Mouse (Mus musculus): Measurements from ENCODE around the gene Rsl1d1. TPM values are rescaled to one million over a fixed set of nuclear protein-coding genes. Genes with fewer than 3 reads are reported as not detected.

Rsl1d1 gene
- total and polyA plus RNA-seq, 2 experiments from 2014 or later: 96.1 to 157 TPM

GRCm38 (mm10) chr16:11201740-11202394 lies 1.3 kb downstream of the Rsl1d1 start:
- Histone ChIP-seq H3K27me3 (ENCODE audit: insufficient read depth, low read length) (no peaks in the 10 kb centered on the region), H3K9me3 (ENCODE audit: low read length) (no peaks in the 10 kb centered on the region), H3K36me3 (ENCODE audit: insufficient read depth) (peaks cover 45% of the 10 kb centered on the region), H3K27ac (ENCODE audit: low read depth, low read length) (no peak overlapping the region), H3K9ac (peak overlapping the region; percentile 81), H3K4me3 (ENCODE audit: low read depth, low read length) (peak overlapping the region; percentile 90), H3K4me2 (ENCODE audit: low read depth) (peak overlapping the region; percentile 83), H3K4me1 (ENCODE audit: insufficient read depth) (peaks cover 17% of the 10 kb centered on the region)
- TF ChIP-seq CTCF (IDR thresholded peaks at IDR 0.05; ENCODE audit: low read depth): peak; percentile 43
- ATAC-seq (no peak), DNase-seq (no peak)
- 70% methylated on average over 6 of the region's 6 CpGs for WGBS

DNA sequence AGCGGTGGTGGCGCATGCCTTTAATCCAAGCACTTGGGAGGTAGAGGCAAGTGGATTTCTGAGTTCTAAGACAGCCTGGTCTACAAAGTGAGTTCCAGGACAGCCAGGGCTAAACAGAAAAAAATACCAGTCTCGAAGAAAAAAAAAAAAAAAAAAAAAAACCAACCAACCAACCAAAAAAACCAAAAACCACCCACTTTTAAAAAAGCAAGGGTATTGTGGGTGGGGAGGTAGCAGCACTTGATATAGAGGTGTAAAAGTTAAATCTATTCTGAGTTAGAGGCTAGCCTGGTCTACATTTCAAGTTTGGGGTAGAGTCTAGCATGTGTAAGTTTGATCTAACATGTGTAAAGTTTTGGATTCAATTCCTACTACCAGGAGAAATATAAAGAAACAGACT lies 2.9 kb downstream of the Rsl1d1 start:
- TF ChIP-seq CTCF (IDR thresholded peaks at IDR 0.05; ENCODE audit: low read depth): no peak
- Histone ChIP-seq H3K4me3 (ENCODE audit: low read depth, low read length) (no peak overlapping the region), H3K27ac (ENCODE audit: low read depth, low read length) (no peak overlapping the region), H3K9ac (no peak overlapping the region), H3K4me1 (ENCODE audit: insufficient read depth) (peaks cover 17% of the 10 kb centered on the region), H3K36me3 (ENCODE audit: insufficient read depth) (peaks cover 60% of the 10 kb centered on the region), H3K4me2 (ENCODE audit: low read depth) (no peak overlapping the region), H3K9me3 (ENCODE audit: low read length) (no peaks in the 10 kb centered on the region), H3K27me3 (ENCODE audit: insufficient read depth, low read length) (no peaks in the 10 kb centered on the region)
- WGBS: 95% methylated on average over 3 of the region's 3 CpGs
- DNase-seq (no peak), ATAC-seq (no peak)

DNA sequence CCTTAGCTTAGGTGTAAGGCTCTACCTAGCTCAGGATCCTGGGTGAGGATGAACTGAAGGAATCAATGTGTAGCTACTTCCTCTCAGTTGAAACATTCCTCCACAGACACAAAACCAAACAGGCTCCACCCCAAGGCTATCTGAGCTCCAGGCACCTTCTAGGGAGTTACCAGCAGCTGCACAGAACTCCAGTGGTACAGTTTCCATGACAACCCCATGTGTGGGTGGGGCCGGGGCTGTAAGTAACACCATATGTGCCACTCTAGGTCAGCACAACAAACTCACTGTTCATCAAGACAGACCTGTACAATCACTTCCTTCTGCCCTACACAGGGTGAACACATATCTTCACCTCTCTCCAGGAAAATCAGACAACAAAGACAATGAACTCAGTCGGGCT lies 4.7 kb downstream of the Rsl1d1 start:
- H3K4me1 ChIP-seq (ENCODE audit: insufficient read depth): peaks cover 8% of the 10 kb centered on the region; the same call in 1 of the 2 replicates
- DNase-seq (no peak), ATAC-seq (no peak)
- H3K27me3 ChIP-seq (ENCODE audit: insufficient read depth, low read length): no peaks in the 10 kb centered on the region
- no peak overlapping the region for H3K4me3 ChIP-seq (ENCODE audit: low read depth, low read length)
- no peaks in the 10 kb centered on the region for H3K9me3 ChIP-seq (ENCODE audit: low read length)
- WGBS: 73% methylated on average over 2 of the region's 2 CpGs
- H3K36me3 ChIP-seq (ENCODE audit: insufficient read depth): peaks cover 78% of the 10 kb centered on the region
- H3K9ac ChIP-seq: no peak overlapping the region
- no peak overlapping the region for H3K4me2 ChIP-seq (ENCODE audit: low read depth)
- TF ChIP-seq CTCF (IDR thresholded peaks at IDR 0.05; ENCODE audit: low read depth): no peak
- H3K27ac ChIP-seq (ENCODE audit: low read depth, low read length): no peak overlapping the region

GRCm38 (mm10) chr16:11197052-11197451 lies 6.1 kb downstream of the Rsl1d1 start:
- no peaks in the 10 kb centered on the region for H3K9me3 ChIP-seq (ENCODE audit: low read length)
- ATAC-seq (no peak), DNase-seq (no peak)
- no peak overlapping the region for H3K4me2 ChIP-seq (ENCODE audit: low read depth)
- H3K36me3 ChIP-seq (ENCODE audit: insufficient read depth): peaks cover 91% of the 10 kb centered on the region
- no peak for TF ChIP-seq CTCF (IDR thresholded peaks at IDR 0.05; ENCODE audit: low read depth)
- peaks cover 5% of the 10 kb centered on the region; the same call in 1 of the 2 replicates for H3K4me1 ChIP-seq (ENCODE audit: insufficient read depth)
- H3K9ac ChIP-seq: no peak overlapping the region
- no peaks in the 10 kb centered on the region for H3K27me3 ChIP-seq (ENCODE audit: insufficient read depth, low read length)
- no peak overlapping the region for H3K27ac ChIP-seq (ENCODE audit: low read depth, low read length)
- H3K4me3 ChIP-seq (ENCODE audit: low read depth, low read length): no peak overlapping the region
- 91% methylated on average over 4 of the region's 4 CpGs for WGBS

DNA sequence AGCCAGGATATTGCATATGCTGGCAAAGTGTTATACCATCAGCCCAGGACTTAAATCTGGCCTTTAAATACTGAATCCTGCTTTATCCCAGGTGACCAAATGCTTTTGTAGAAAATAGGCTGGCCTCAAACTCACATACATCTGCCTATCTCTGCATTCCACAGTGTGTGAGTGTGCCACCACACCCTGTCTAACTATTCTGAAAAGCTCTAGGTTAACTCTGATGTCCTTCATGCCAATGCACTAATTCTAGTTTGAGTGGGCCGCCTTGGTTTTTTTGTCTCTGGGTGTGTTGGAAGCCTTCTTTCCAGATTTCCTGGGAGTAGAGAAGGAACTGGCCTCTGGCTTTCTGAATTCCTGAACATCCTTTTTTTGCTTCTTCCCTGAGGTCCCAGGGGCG lies 9.9 kb downstream of the Rsl1d1 start:
- Histone ChIP-seq H3K4me2 (ENCODE audit: low read depth) (no peak overlapping the region), H3K9me3 (ENCODE audit: low read length) (no peaks in the 10 kb centered on the region), H3K27me3 (ENCODE audit: insufficient read depth, low read length) (no peaks in the 10 kb centered on the region), H3K9ac (no peak overlapping the region), H3K36me3 (ENCODE audit: insufficient read depth) (peaks cover 60% of the 10 kb centered on the region), H3K27ac (ENCODE audit: low read depth, low read length) (no peak overlapping the region), H3K4me3 (ENCODE audit: low read depth, low read length) (no peak overlapping the region), H3K4me1 (ENCODE audit: insufficient read depth) (no peaks in the 10 kb centered on the region)
- WGBS: 99% methylated on average over 2 of the region's 2 CpGs
- DNase-seq (no peak), ATAC-seq (no peak)
- no peak for TF ChIP-seq CTCF (IDR thresholded peaks at IDR 0.05; ENCODE audit: low read depth)

DNA sequence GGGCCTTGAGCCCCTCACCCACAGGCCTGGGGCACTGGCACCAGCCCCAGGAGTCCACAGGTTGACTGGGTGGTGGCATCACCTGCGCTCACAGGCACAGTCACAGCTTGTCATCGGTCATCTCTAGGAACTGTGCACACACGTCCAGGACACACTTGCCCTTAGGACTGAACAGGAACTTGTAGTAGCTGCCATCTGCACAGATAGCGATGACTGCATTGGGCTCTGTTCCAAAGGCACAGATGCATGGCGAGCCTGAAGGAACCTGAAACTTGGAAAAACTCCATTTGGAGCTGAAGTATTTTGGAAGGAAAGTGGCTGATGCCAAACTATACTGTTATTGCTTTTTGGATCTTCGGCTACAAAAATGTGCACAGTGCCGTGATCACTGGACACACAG lies 13.0 kb downstream of the Rsl1d1 start:
- 61% methylated on average over 7 of the region's 7 CpGs for WGBS
- H3K4me2 ChIP-seq (ENCODE audit: low read depth): no peak overlapping the region
- ATAC-seq: no peak
- H3K36me3 ChIP-seq (ENCODE audit: insufficient read depth): peaks cover 30% of the 10 kb centered on the region
- H3K4me3 ChIP-seq (ENCODE audit: low read depth, low read length): no peak overlapping the region
- no peak overlapping the region for H3K27ac ChIP-seq (ENCODE audit: low read depth, low read length)
- H3K4me1 ChIP-seq (ENCODE audit: insufficient read depth): no peaks in the 10 kb centered on the region
- H3K27me3 ChIP-seq (ENCODE audit: insufficient read depth, low read length): no peaks in the 10 kb centered on the region
- no peak overlapping the region for H3K9ac ChIP-seq
- no peaks in the 10 kb centered on the region for H3K9me3 ChIP-seq (ENCODE audit: low read length)
- no peak for DNase-seq
- TF ChIP-seq CTCF (IDR thresholded peaks at IDR 0.05; ENCODE audit: low read depth): no peak

DNA sequence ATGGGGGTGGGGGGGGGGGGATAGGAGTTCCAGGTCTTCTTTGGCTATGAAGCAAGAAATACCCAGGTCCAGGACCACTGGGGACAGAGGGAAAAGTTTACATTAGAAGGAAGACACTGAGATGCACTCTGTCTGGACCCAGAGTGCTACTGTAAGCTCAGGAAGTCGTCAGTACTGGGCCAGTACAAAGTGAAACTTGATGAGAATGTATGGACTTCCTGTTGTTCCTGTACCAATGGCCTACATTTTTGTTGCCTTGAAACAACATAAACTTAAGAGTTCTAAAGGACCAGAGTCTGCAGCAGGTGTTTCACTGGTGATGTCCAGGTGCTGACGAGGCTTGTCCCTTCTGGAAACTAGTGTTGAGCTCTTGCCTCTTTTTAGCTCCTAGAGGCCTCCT lies 25.7 kb downstream of the Rsl1d1 start:
- Histone ChIP-seq H3K9ac (no peak overlapping the region), H3K27me3 (ENCODE audit: insufficient read depth, low read length) (no peaks in the 10 kb centered on the region), H3K4me3 (ENCODE audit: low read depth, low read length) (no peak overlapping the region), H3K9me3 (ENCODE audit: low read length) (no peaks in the 10 kb centered on the region), H3K27ac (ENCODE audit: low read depth, low read length) (no peak overlapping the region), H3K36me3 (ENCODE audit: insufficient read depth) (no peaks in the 10 kb centered on the region), H3K4me1 (ENCODE audit: insufficient read depth) (no peaks in the 10 kb centered on the region), H3K4me2 (ENCODE audit: low read depth) (no peak overlapping the region)
- no peak for TF ChIP-seq CTCF (IDR thresholded peaks at IDR 0.05; ENCODE audit: low read depth)
- no peak for ATAC-seq
- no peak for DNase-seq
- WGBS: 78% methylated on average over 2 of the region's 2 CpGs

Measured in forebrain, postnatal 0 days (tissue).